Mouse (Mus musculus) c-Kit-positive CD71-negative TER-119-negative erythroid progenitor cells, embryonic 14.5 days (primary cell): ENCODE results near the gene Hgf.

Experiments
- DNase-seq: peaks from one replicate; pipeline ENCODE4 v3.0.0-alpha.2; 2013; ENCODE audit warnings: low read depth

Hgf gene

DNA sequence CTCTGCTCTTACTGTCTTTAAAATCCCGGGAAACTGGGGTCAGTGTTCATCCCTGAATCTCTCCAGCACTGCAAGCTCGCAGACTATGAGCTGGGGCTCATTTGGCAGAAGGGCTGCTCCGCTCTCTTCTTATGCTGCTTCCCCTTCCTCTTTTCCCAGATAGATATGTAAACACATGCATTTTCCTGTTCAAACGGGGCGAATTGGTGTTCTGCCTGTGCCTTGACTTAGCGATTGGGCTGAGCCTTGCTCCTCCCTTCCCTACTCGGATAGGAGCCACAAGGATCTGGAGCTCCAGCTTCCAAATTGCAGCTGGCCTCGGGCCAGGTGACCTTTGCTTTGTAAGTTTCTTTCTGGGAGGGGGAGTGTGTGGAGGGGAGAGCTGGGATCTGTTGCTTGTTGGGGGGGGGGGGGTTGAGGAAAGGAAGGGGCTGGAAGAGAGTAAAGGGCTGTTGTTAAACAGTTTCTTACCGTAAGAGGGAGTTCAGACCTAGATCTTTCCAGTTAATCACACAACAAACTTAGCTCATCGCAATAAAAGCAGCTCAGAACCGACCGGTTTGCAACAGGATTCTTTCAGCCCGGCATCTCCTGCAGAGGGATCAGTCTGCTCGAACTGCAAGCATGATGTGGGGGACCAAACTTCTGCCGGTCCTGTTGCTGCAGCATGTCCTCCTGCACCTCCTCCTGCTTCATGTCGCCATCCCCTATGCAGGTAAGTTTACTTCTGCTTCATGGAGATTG lies at the start of gene Hgf:
Gene Hgf (plus strand): TSS at position 192 of the 744 bp plus-strand sequence.
- no peak for DNase-seq

DNA sequence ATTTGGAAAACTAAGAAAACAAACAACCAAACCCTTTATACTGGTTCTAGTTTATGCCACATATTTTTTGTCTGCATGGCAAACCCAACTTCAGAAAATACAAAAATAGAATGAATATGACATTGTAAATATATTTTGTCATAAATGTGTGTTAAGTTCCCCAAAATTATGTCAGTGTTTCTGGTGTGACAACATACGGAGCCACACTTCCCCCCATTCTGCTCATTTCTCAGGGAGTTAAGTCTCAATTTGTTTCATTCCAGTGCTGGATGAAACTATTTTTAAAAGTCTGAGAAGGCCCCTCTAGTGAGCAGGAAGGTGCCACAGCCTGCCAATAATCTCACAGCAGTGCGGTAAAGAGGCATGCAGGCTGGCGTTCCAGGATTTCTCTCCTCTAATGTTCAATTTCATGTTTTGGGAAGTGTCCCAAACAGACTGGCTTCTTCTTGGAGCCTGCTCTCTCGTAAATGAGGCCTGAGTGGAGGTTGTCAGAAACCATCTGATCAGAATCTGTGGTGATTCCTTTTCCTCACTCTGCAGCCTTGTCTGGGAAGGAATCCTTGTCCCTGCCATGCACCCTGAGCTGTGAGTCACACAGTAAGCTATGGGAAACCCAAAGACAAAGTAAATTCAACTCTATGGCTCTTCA lies 46.5 kb upstream of the Hgf start:
- DNase-seq: no peak

DNA sequence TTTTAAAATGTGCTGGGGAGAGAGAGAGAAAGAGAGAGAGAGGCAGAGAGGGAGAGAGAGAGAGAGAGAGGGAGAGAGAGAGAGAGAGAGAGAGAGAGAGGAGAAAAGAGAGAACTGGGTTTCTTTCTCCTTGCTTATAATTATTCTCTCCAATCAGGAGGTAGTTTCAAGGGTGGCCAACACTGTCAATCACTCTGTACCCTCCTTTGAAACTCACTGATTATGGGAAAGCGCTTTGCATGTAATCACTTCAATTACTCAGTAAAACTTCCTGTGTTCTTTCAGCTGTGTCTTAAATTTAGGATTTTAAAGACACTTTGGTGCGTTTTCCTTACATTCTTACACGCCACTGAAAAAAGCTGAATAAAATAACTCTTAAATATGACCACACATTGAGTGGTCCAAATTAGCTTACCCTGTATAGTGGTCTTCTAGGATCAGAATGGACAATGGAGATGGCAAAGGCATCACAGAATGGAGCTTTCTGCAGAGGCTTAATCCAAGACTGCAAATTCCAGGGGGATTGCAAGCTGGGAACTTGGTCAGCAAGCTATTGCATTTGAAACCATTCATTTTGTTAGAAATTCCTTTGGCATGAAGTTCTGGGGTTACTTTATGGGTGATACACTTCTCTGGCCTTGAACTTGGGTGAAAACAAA lies 21.5 kb upstream of the Hgf start:
- DNase-seq: no peak

DNA sequence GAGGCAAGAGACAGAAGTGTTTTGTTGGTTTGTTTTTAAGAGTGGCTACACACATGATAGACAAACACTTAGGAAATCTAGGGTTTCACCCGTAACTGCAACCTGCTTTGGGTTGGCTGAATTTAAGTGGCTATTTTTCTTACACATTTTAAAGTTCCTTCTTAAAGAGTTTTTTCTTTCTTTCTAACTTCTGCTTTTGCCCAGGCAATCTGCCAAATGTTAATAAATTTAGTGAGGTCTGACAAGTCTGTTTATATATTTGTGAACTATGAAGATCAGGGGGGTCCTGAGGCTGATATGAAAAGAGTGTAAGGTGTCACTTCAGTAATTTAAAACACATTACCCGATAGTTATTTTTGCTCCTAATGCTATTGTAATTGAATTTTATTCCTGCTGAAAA lies 15.2 kb upstream of the Hgf start:
- DNase-seq: no peak

DNA sequence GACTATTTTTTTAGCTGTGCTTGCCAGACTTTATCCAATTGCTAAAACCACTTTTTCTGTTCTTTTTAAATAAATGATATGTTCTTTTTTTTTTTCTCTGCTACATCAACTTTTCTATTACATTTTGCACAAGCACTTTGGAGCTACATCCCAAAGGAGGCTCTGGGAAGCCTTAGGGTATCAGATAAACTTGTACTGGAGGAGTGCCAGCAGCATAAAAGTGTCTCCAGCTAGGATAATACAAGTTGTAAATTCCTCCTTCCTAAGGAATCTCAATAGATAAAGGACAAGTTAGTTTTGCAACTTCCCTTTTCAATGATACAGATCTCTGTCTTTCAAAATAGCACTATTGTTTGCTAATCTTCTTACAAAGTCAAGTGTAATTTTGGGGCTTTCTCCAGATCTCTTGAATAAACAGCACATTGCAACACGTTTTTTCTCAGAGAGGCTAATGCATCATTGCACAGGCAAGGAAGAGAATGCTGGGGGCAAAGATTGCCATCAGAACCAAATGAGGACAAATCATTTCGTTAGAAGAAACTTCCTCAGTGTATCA lies 11.7 kb upstream of the Hgf start:
- DNase-seq: no peak

DNA sequence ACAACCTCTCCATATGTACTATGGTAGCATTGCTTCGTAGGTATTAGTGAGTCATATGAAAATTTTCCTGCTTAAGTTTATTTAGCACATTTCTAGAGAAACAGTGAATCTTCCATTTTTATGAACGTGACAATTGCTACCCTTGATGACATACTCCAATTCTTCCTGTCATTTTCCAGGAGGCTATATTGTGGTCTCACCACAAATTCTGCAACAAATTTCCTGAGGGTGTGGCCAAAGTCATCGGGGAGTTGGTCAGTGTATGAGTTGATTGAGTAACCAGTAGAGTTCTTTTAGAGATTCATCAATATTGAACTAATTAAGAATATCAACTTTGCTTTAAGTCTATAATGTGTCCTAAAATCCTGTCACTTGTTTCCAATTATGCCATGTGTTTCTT lies 5.8 kb upstream of the Hgf start:
- DNase-seq: no peak

DNA sequence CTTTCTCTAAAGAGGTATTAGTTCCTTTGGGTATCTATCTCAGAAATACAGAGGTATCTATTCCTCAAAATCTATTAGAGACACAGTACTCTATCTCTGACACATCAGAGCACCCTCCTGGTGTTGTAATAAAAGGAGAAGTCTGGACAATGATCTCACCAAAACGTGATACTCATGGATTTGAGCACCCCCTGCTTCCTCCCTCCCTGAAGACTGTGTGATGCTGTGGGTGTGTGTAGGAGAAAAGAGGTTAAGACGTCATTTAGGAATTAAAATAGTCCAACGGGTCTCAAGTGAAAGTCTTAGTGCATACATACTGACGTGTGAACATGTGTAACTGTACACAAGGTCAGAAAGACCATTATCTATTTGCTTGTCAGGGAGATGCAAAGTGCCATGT lies 648 bp upstream of the Hgf start:
- no peak for DNase-seq

DNA sequence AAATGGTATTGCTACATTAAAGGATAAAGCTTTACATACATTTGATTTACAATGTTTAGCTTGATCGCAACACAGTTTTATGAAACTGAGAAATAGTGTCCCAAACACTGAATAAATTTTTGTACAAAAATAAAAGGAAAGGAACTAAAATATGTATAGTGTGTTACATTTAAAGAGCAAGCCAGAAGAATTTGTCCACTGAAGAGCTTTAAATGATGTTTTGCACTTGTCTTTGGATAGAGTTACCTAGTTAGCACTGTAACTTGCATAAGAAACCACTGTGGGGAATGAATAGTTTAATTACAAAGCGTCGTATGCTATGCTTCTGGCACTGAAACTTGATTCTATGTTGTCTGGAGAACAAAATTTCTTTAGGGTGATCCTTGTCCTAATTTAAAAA lies 7.0 kb downstream of the Hgf start:
- no peak for DNase-seq

DNA sequence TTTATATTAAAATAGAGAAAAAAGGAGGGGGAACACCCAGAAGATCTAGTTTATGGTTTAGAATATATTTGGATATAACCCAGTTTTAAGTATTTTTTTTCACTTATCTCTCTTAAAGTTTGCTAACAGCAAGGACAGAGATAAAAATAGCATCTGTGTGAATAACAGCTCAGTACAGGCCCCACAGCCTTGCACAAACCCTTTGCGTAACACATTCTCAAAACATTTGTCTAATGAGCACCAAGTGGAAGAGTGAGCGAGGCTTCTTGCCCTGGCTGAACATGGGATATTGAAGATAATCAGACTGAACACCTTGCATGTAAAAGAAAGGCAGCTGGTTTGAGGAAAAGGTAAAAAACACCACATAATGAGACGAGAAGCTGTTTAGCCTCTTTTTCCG lies 15.7 kb downstream of the Hgf start:
- no peak for DNase-seq

DNA sequence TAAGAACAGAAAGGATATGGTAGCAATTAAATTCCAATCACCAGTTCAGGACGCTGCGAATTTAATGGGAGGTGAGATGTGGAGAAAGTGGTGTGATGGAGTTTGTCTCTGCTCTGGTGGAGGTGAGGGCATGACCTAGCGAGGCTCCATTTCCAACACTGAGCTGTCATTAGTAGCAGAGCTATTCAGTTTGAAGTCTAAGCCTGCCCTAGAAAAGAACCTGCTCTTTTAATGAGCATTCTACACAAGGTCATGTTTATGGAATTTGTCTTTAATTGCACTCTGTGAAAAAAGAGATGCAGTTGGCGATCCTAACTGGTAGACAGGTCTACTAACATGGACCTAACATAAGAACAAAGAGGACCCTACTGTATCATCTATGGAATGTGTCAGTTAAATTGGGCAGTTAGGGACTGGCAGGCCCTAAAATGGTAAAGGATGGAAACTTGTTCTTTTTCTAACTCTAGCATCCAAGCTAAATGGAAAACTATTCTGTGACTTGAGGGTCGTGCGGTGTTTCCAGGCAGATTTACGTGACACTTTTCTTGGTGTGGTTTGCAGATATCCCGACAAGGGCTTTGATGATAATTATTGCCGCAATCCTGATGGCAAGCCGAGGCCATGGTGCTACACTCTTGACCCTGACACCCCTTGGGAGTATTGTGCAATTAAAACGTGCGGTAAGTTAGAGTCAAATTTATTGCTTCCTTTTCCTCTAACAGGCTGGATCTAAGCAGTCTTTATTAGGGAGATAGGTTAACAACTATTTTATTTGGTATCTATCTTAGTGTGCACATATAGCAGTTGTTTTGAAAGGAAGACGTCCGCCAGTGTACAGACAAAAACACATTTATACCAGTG lies 24.8 kb downstream of the Hgf start:
- peak; percentile 7 for DNase-seq

DNA sequence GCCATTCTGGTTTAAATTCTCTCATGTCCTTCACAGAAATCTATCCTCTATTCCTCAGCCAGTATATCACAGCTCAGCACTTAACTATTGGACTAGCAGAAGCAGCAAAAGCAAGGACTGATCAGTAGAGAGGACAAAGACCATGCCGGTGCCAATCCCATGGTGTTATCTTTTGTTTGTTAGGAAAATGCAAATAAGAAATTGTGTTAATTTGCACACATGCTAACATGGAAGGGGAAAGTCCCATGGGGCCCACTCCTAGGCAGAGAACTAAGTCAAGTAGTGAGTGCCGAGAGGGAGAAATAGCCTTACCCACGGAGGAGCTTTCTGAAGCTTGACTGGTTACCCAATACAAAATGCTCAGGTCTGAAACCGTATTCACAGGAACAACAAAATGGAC lies 42.4 kb downstream of the Hgf start:
- DNase-seq: no peak

DNA sequence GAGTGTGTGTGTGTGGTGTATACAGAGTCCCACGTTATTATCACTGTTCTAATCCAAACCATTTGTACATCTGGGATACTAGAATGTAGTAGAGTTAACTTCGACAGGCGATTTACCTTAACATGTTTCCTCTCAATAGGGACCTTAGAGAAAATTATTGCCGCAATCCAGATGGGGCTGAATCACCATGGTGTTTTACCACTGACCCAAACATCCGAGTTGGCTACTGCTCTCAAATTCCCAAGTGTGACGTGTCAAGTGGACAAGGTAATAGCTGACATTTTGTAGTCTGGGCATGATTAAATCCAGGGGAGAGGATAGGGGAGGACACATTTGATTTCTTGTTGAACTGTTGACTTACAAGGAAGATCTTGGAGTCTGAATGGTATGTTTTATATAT lies 44.7 kb downstream of the Hgf start:
- DNase-seq: no peak

DNA sequence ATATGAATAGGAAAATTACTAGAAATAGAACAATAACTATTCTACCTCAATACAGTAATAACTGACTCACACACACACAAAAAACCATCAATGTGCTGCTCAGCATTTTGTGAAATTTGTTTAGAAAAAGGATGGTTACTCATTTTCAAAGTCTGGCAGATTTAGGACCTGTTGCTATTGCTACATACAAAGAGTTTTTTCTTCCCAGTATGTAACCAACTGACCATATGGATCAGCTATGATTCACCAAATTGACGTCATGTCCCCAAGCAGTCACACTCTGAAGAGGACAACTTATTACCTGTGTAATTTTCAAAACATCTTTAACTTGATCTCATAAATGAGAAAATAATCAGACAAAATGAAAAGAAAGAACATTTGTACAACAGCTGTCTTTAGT lies 48.2 kb downstream of the Hgf start:
- DNase-seq: no peak

DNA sequence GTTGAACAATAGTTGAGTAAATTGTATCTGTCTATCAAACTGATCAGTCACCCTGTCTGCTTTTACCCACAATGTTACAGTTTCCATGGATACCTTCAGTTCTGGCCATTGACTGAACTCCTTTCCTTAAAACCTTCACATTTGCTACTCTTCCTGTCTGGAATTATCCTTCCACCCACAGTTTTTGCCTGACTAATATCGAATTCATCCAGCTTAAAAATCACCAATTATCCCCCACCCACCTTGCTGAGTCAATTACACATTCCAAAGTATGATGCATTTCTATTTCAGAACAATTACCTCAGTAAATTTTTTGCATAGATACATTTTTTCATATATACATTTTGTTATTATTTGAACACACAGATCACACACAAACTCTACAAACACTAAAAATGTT lies 79.7 kb downstream of the Hgf start:
- no peak for DNase-seq

DNA sequence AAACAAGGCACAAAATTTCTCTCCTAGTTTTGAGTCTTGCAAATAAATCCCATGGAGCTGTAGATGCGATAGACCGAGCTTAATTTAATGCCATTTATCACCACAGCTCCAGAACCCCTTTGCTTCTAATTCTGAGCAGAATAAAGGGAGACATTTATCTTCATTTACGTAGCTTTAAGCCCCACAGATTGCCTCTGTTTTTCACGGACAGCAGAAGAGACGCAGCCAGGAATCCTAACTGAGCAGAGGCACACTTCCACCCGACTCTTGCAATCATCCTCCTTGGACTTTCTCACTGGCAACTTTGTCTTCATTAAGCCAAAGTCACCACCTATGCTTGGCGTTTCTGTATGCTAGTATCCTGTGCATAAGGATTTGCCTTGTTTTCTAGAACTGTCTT lies 93.1 kb downstream of the Hgf start:
- no peak for DNase-seq

DNA sequence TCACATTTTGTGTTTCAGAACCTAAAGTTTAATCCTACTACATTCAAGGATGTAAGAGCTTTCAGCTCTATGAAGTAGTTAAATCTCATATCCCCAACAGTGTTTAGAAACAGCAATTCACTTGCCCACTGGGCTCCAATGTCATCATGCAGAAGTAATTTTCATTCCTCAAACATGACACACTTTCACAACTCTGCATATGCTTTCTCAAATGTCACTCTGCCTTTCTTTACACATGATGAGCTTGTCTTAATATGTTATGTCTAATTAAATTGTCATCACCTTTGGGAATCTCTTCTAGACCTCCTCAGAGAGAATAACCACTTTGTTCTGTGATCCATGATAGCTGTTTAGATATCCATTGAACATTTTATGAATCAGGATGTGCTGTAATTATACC lies 94.4 kb downstream of the Hgf start:
- DNase-seq: no peak

DNA sequence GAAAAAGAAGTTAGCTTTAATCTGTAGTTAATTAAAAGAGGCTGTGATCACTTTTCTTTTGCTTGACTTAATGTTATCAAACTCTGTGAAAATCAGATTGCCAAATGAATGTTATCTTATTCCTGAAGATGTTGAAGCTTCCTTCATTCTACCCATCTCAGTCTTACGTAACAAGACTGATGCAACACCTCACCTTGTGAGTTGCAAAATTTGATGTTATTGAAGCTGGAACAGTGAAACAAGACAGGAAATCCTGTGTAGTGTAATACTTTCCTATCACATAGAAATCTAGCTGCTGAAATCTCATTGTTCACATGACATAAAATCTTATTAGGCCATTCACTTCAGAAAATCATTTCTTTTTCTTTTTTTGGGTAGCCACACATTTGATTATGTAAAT lies 96.9 kb downstream of the Hgf start:
- peak; percentile 16 for DNase-seq

DNA sequence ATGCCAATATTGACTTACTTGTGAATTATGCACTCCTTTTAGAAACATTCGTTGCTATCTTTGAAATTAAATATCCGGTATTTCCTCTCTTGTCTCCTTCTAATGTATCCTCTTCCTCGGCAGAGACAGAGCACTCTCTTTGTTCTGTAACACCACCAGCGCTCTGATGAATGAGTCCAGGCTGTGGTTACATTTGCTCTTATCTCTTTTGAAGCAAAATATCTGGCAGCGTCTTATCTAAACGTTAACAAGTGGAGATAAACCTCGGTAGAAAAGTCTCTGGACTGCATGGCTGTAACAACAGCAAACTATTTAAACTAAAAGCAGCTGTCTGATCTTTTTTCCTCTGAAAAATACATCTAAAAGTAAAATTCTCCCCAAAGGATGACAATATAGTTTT lies 100.7 kb downstream of the Hgf start:
- no peak for DNase-seq
